Mouse (Mus musculus): Measurements from ENCODE around the gene D330045A20Rik. TPM values are rescaled to one million over a fixed set of nuclear protein-coding genes. Genes with fewer than 3 reads are reported as not detected.
"Not testable (repeated sequence)": the region's sequence is repeated elsewhere in the genome, so short reads cannot be mapped to it uniquely, and the experiment has no call there.

D330045A20Rik gene
- polyA plus RNA-seq, 1 experiment = 1.6 TPM

- no peak overlapping the region for H3K4me3 ChIP-seq (replicated peaks; ENCODE audit: control insufficient read depth, low read depth, low read length)
- no peak overlapping the region for H3K27ac ChIP-seq (ENCODE audit: control insufficient read depth, insufficient read depth, low read depth, low read length, poor library complexity)
- TF ChIP-seq POLR2A (IDR thresholded peaks at IDR 0.05; ENCODE audit: borderline replicate concordance, control insufficient read depth, low read depth, low read length) (no peak), CTCF (IDR thresholded peaks at IDR 0.05; ENCODE audit: control insufficient read depth, insufficient read depth, low read length) (no peak)
- H3K4me1 ChIP-seq (ENCODE audit: control insufficient read depth, insufficient read depth, low read length) = no peaks in the 10 kb centered on the region
- WGBS = 55% methylated on average over 5 of the region's 5 CpGs
Observed at GRCm38 (mm10) chrX:139550456-139550855, 70.3 kb downstream of the D330045A20Rik start.

GRCm38 (mm10) chrX:139552090-139552489 lies 71.9 kb downstream of the D330045A20Rik start:
- H3K4me1 ChIP-seq (ENCODE audit: control insufficient read depth, insufficient read depth, low read length) = no peaks in the 10 kb centered on the region
- no peak for TF ChIP-seq CTCF (IDR thresholded peaks at IDR 0.05; ENCODE audit: control insufficient read depth, insufficient read depth, low read length)
- no peak for TF ChIP-seq POLR2A (IDR thresholded peaks at IDR 0.05; ENCODE audit: borderline replicate concordance, control insufficient read depth, low read depth, low read length)
- H3K27ac ChIP-seq (ENCODE audit: control insufficient read depth, insufficient read depth, low read depth, low read length, poor library complexity) = no peak overlapping the region
- WGBS = 63% methylated on average over 2 of the region's 2 CpGs
- no peak overlapping the region for H3K4me3 ChIP-seq (replicated peaks; ENCODE audit: control insufficient read depth, low read depth, low read length)

GRCm38 (mm10) chrX:139562255-139562924 lies 82.2 kb downstream of the D330045A20Rik start:
- Histone ChIP-seq H3K4me1 (ENCODE audit: control insufficient read depth, insufficient read depth, low read length) (no peaks in the 10 kb centered on the region), H3K27ac (ENCODE audit: control insufficient read depth, insufficient read depth, low read depth, low read length, poor library complexity) (no peak overlapping the region), H3K4me3 (replicated peaks; ENCODE audit: control insufficient read depth, low read depth, low read length) (no peak overlapping the region)
- no peak for TF ChIP-seq POLR2A (IDR thresholded peaks at IDR 0.05; ENCODE audit: borderline replicate concordance, control insufficient read depth, low read depth, low read length)
- WGBS = 69% methylated on average over 5 of the region's 5 CpGs

DNA sequence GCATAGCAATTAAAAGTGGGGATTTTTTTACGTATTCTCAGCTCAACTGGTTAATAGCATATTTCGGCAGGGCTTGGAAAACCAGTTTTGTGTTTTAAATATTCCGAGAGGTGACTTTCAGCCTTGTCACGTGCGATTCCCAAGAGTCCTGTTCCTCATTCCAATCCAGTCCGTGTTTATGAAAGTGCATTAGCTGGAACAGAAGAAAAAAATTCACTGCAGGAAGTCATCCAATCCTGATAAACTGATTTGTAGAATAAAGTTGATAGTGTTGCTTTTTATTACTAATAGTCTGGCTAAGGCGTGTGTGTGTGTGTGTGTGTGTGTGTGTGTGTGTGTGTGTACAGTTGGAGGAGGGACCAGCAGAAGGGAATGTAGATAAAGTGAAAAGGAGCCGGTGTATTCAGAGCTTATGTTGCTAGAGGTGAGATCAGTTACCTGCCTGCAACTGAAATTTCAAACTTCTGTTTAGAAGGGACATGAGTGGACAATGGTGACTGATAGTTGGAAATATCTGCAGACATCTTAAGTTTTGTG lies 82.8 kb downstream of the D330045A20Rik start, which contains the start of gene Rnf128:
TSS of gene Rnf128 (plus strand) at position 392 of the 537 bp plus-strand sequence.
- 73% methylated on average over 8 of the region's 8 CpGs for WGBS
- Histone ChIP-seq H3K27ac (ENCODE audit: control insufficient read depth, insufficient read depth, low read depth, low read length, poor library complexity) (no peak within 1 kb of the TSS), H3K4me3 (replicated peaks; ENCODE audit: control insufficient read depth, low read depth, low read length) (no peak within 1 kb of the TSS), H3K4me1 (ENCODE audit: control insufficient read depth, insufficient read depth, low read length) (no peaks in the 10 kb centered on the region)
- TF ChIP-seq CTCF (IDR thresholded peaks at IDR 0.05; ENCODE audit: control insufficient read depth, insufficient read depth, low read length) (no peak), POLR2A (IDR thresholded peaks at IDR 0.05; ENCODE audit: borderline replicate concordance, control insufficient read depth, low read depth, low read length) (no peak)

DNA sequence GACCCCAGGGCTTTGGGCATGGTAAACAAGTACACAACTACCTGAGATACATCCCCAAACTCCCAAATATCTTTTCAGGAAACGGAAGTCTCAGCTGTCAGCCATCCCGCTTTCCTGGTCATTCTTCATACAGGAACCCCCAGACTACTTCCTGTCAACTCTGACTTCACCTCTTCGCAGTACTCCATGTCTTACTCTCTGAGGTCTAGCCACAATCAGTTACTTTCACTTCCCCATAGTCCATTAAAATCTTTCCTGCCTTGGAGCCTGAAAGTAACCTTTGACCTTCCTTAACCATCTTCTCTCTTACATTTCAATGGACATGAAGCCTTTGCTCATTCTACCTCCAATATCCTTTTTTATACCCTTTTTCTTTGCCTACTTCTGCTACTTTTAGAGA lies 89.9 kb downstream of the D330045A20Rik start:
- TF ChIP-seq POLR2A (IDR thresholded peaks at IDR 0.05; ENCODE audit: borderline replicate concordance, control insufficient read depth, low read depth, low read length) = no peak
- no peak for TF ChIP-seq CTCF (IDR thresholded peaks at IDR 0.05; ENCODE audit: control insufficient read depth, insufficient read depth, low read length)
- Histone ChIP-seq H3K4me1 (ENCODE audit: control insufficient read depth, insufficient read depth, low read length) (no peaks in the 10 kb centered on the region), H3K4me3 (replicated peaks; ENCODE audit: control insufficient read depth, low read depth, low read length) (no peak overlapping the region), H3K27ac (ENCODE audit: control insufficient read depth, insufficient read depth, low read depth, low read length, poor library complexity) (no peak overlapping the region)
- 51% methylated on average over 3 of the region's 3 CpGs for WGBS

- Histone ChIP-seq H3K27ac (ENCODE audit: control insufficient read depth, insufficient read depth, low read depth, low read length, poor library complexity) (no peak overlapping the region), H3K4me3 (replicated peaks; ENCODE audit: control insufficient read depth, low read depth, low read length) (no peak overlapping the region), H3K4me1 (ENCODE audit: control insufficient read depth, insufficient read depth, low read length) (no peaks in the 10 kb centered on the region)
- no peak for TF ChIP-seq CTCF (IDR thresholded peaks at IDR 0.05; ENCODE audit: control insufficient read depth, insufficient read depth, low read length)
- no peak for TF ChIP-seq POLR2A (IDR thresholded peaks at IDR 0.05; ENCODE audit: borderline replicate concordance, control insufficient read depth, low read depth, low read length)
- 77% methylated on average over 6 of the region's 6 CpGs for WGBS
Observed at GRCm38 (mm10) chrX:139578649-139579278, 98.6 kb downstream of the D330045A20Rik start.

GRCm38 (mm10) chrX:139583616-139584015 lies 103.4 kb downstream of the D330045A20Rik start:
- TF ChIP-seq POLR2A (IDR thresholded peaks at IDR 0.05; ENCODE audit: borderline replicate concordance, control insufficient read depth, low read depth, low read length) (no peak), CTCF (IDR thresholded peaks at IDR 0.05; ENCODE audit: control insufficient read depth, insufficient read depth, low read length) (no peak)
- Histone ChIP-seq H3K4me1 (ENCODE audit: control insufficient read depth, insufficient read depth, low read length) (no peaks in the 10 kb centered on the region), H3K27ac (ENCODE audit: control insufficient read depth, insufficient read depth, low read depth, low read length, poor library complexity) (no peak overlapping the region), H3K4me3 (replicated peaks; ENCODE audit: control insufficient read depth, low read depth, low read length) (no peak overlapping the region)
- WGBS = 42% methylated on average over 4 of the region's 4 CpGs

DNA sequence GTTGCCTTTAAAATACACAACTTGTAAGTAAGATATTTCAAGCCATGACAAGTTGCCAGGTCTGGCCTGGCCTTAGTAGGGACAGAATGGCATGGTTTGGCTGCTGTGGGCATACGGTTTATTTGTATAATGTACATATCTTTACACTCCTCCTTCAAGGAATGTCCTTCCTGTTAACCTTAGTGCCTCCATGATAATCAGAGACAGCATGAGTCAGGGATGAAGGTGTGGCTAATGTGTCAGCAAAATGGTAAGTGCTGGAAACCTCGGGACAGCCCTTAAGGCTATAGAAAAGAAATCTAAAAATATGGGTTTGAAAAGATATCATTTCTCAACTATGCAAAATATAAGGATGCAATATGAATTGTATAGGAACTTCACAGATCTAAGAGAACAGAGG lies 106.5 kb downstream of the D330045A20Rik start:
- not testable (repeated sequence) for H3K27ac ChIP-seq (ENCODE audit: control insufficient read depth, insufficient read depth, low read depth, low read length, poor library complexity); H3K4me3 ChIP-seq (replicated peaks; ENCODE audit: control insufficient read depth, low read depth, low read length); H3K4me1 ChIP-seq (ENCODE audit: control insufficient read depth, insufficient read depth, low read length)
- 58% methylated on average over 2 of the region's 2 CpGs for WGBS

All from bone marrow, adult 2 months (tissue).